Mouse (Mus musculus) right cerebral cortex, postnatal 4 days (tissue): ENCODE measurements around the gene Crtc2.
"Not testable (repeated sequence)": the region's sequence is repeated elsewhere in the genome, so short reads cannot be mapped to it uniquely, and the experiment has no call there.

Source experiments
- DNase-seq: peaks from one replicate; pipeline ENCODE4 v3.0.0-alpha.2; 2022

Crtc2 gene

GRCm38 (mm10) chr3:90266901-90267775 is 13.2 kb downstream of the Crtc2 start:
- no peak for DNase-seq

- no peak for DNase-seq
Measured at GRCm38 (mm10) chr3:90268190-90268589, 14.2 kb downstream of the Crtc2 start.

- DNase-seq = no peak
Measured at GRCm38 (mm10) chr3:90268971-90269370, 15.0 kb downstream of the Crtc2 start.

GRCm38 (mm10) chr3:90270784-90271183 is 16.8 kb downstream of the Crtc2 start:
- no peak for DNase-seq

- no peak for DNase-seq
Measured at GRCm38 (mm10) chr3:90272170-90272569, 18.2 kb downstream of the Crtc2 start.

GRCm38 (mm10) chr3:90273855-90274254 is 19.9 kb downstream of the Crtc2 start:
- no peak for DNase-seq

GRCm38 (mm10) chr3:90275286-90275685 is 21.3 kb downstream of the Crtc2 start:
- no peak for DNase-seq

- DNase-seq = no peak
Measured at GRCm38 (mm10) chr3:90276858-90277257, 22.9 kb downstream of the Crtc2 start.

- DNase-seq = no peak
Measured at GRCm38 (mm10) chr3:90277793-90278192, 23.8 kb downstream of the Crtc2 start.

- no peak for DNase-seq
Measured at GRCm38 (mm10) chr3:90278211-90278610, 24.2 kb downstream of the Crtc2 start.

GRCm38 (mm10) chr3:90279216-90279615 is 25.3 kb downstream of the Crtc2 start:
- no peak for DNase-seq

- DNase-seq = no peak
Measured at GRCm38 (mm10) chr3:90279743-90280142, 25.8 kb downstream of the Crtc2 start.

GRCm38 (mm10) chr3:90280708-90281107 is 26.7 kb downstream of the Crtc2 start:
- no peak for DNase-seq

- DNase-seq = no peak
Measured at GRCm38 (mm10) chr3:90284150-90284549, 30.2 kb downstream of the Crtc2 start.

- DNase-seq = not testable (repeated sequence)
Measured at GRCm38 (mm10) chr3:90289403-90289802, 35.4 kb downstream of the Crtc2 start.

- no peak for DNase-seq
Measured at GRCm38 (mm10) chr3:90290602-90291001, 36.6 kb downstream of the Crtc2 start.

- no peak for DNase-seq
Measured at GRCm38 (mm10) chr3:90291982-90292344, 38.0 kb downstream of the Crtc2 start.

GRCm38 (mm10) chr3:90292345-90293275 is 38.6 kb downstream of the Crtc2 start, which contains the start of gene Gatad2b:
Gene Gatad2b, plus strand, starts transcription at chr3:90293178.
- peak; percentile 98 for DNase-seq

- peak; percentile 81 for DNase-seq
Measured at GRCm38 (mm10) chr3:90293352-90294063, 39.5 kb downstream of the Crtc2 start.

- DNase-seq = no peak
Measured at GRCm38 (mm10) chr3:90294064-90294440, 40.1 kb downstream of the Crtc2 start.

GRCm38 (mm10) chr3:90294651-90295050 is 40.7 kb downstream of the Crtc2 start:
- DNase-seq = no peak

GRCm38 (mm10) chr3:90305801-90306200 is 51.8 kb downstream of the Crtc2 start:
- no peak for DNase-seq

- no peak for DNase-seq
Measured at GRCm38 (mm10) chr3:90309589-90309988, 55.6 kb downstream of the Crtc2 start.
